Mouse (Mus musculus) C2C12 (cell line): ENCODE measurements at regions not wholly inside any gene's neighbourhood (a gene's known extent, or its start where the extent isn't known, plus 50 kb on each side); places are given as distances from the start of the nearest gene placed in this dataset.
A peak's percentile ranks its signal among the peaks of the same experiment; 100 is the strongest.

ENCODE experiments used
- H3K27me3 ChIP-seq: one replicate; pipeline ENCODE4 v1.6.1; 2011; ENCODE audit not compliant: control insufficient read depth, insufficient read depth, insufficient read length
- H3K36me3 ChIP-seq: one replicate; pipeline ENCODE4 v1.6.1; 2011; ENCODE audit not compliant: control insufficient read depth, insufficient read depth
- H3K4me3 ChIP-seq: one replicate; pipeline ENCODE4 v1.5.1; 2011; ENCODE audit warnings: mild to moderate bottlenecking, control low read depth; ENCODE audit not compliant: poor library complexity, insufficient read depth, severe bottlenecking
- H3K79me2 ChIP-seq: one replicate; pipeline ENCODE4 v1.6.1; 2011; ENCODE audit not compliant: control insufficient read depth, insufficient read depth
- H3K79me3 ChIP-seq: one replicate; pipeline ENCODE4 v1.6.1; 2011; ENCODE audit warnings: low read depth, control low read depth
- H3ac ChIP-seq: one replicate; pipeline ENCODE3; 2011; ENCODE audit warnings: low read depth; ENCODE audit not compliant: control insufficient read depth, insufficient read length
- CEBPB ChIP-seq: IDR thresholded peaks from one replicate; pipeline ENCODE4 v1.6.1; 2011; ENCODE audit warnings: low read depth, mild to moderate bottlenecking, control low read depth, moderate library complexity
- CTCF ChIP-seq: IDR thresholded peaks from one replicate; pipeline ENCODE4 v1.5.1; 2011; ENCODE audit not compliant: control insufficient read depth, insufficient read depth, insufficient read length
- FOSL1 ChIP-seq: IDR thresholded peaks from one replicate; pipeline ENCODE4 v1.8.0; 2011; ENCODE audit warnings: mild to moderate bottlenecking, low read length; ENCODE audit not compliant: poor library complexity, insufficient read depth, severe bottlenecking
- MAX ChIP-seq: IDR thresholded peaks from one replicate; pipeline ENCODE4 v1.6.1; 2011; ENCODE audit warnings: mild to moderate bottlenecking, control low read depth
- MYOD1 ChIP-seq: IDR thresholded peaks from one replicate; pipeline ENCODE4 v1.6.1; 2011; ENCODE audit warnings: low read depth; ENCODE audit not compliant: control insufficient read depth, insufficient read length
- MYOG ChIP-seq: IDR thresholded peaks from one replicate; pipeline ENCODE4 v1.6.1; 2011; ENCODE audit not compliant: control insufficient read depth, insufficient read length; ENCODE audit errors: extremely low read depth
- USF1 ChIP-seq: IDR thresholded peaks from one replicate; pipeline ENCODE4 v1.6.1; 2011; ENCODE audit warnings: low read depth, mild to moderate bottlenecking, control low read depth, moderate library complexity

DNA sequence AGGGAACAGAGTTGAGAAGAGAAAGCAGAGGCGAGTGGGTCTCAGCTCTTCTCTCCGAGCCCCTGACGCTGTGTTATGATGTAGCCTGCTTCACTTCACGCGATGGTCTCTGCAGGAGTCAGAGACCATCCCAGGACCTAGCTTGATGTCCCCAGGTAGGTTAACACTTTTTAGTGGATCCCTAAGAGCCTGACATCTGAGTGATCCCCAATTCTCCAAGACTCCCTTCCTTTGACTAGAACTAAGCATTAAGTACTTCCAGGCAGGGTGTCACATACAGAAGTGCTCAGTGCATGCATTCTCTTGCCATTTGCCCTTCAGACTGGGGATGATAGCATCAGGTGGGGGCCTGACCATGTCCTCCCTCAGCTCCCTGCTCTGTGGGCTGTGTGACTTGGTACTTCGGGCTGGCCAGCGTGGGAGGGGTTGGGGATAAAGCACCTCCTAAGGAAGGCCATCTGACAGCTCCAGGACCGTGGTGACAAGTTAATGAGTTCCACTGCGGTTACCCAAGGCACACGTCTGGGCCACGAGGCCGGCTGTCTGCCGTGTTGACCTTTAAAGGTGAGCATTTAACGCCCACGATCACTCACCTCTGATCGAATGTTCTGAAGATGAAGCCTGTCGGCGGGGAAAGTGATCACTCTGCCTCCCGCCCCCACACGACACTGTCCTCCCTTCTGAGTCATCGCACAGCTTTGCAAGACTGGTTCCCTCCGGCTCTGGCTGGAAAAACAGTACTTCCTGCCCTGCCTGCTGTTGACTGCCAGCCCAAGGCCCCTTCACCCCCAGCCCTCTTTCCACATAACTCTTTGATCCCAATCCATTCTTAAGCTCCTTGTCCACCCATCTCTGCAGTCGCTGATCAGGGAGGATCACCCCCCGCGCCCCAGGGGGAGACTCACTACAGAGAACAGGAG lies 65.8 kb upstream of the Ppp2r5c start:
- peak overlapping the region; percentile 57 for H3ac ChIP-seq
- H3K36me3 ChIP-seq: no peaks in the 10 kb centered on the region
- no peak for TF ChIP-seq MAX
- H3K27me3 ChIP-seq: peaks cover 3% of the 10 kb centered on the region
- no peaks in the 10 kb centered on the region for H3K79me2 ChIP-seq
- H3K4me3 ChIP-seq: no peak overlapping the region
- H3K79me3 ChIP-seq: no peaks in the 10 kb centered on the region

DNA sequence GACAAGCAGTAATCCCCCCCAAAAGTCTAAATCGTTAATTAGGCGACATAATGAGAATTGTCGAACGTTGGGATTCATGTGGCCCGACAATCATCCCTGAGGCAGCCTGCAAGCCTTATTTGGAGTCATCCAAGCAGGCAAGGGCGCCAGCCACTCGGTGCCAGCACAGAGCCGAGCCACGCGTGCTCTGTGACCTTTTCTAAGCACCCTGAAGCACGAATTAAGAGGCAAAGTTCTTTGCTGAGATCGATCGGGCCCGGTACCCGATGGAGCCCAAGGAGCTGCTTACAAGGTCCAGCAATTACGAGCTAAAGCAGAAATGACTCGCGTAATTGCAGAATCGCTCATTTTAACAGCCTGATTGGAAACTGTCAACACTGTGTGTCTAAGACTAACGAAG lies 61.9 kb upstream of the Ppp2r5c start:
- H3K36me3 ChIP-seq: no peaks in the 10 kb centered on the region
- TF ChIP-seq CTCF (no peak), MYOD1 (no peak)
- H3K4me3 ChIP-seq: no peak overlapping the region
- H3ac ChIP-seq: no peak overlapping the region
- H3K79me3 ChIP-seq: no peaks in the 10 kb centered on the region
- no peaks in the 10 kb centered on the region for H3K79me2 ChIP-seq
- no peaks in the 10 kb centered on the region for H3K27me3 ChIP-seq

DNA sequence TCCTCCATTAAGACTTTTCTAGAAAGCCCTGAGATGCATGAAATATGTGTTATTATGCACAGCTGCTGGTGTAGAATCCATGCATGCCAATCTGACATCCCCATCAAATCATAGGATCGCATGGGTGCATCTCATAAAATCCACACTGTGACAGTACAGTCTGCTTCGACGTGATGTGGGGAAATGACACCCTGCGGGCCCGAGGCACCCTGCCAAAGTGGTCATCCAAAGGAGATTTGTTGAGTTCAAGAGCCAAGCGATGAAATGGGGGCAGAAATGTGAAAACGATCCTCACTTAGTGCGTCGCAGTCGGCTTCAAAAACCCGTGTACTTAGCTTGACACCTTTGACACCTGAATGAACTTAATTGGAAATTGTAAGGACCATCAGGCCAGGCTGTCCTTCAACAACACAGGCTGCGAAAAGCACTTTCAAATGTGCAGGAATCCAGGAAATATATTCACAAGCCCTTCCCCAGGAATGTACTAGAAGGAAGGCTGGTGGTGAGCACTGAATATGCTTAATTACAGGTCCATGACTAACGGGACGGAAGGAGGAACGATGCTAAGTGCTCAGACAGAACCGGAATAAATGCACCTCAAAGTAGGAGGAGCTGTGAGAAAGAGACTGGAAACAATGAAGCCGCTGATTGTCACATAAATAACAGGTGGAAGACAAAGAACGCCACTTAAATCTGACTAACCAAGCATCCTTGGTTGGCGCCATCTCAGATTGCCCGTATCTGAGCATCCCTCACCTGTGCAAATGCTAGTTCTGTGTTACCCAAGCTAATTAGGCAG lies 60.9 kb upstream of the Ppp2r5c start:
- H3K27me3 ChIP-seq: no peaks in the 10 kb centered on the region
- no peak overlapping the region for H3K4me3 ChIP-seq
- H3K36me3 ChIP-seq: no peaks in the 10 kb centered on the region
- H3ac ChIP-seq: no peak overlapping the region
- H3K79me2 ChIP-seq: no peaks in the 10 kb centered on the region
- no peak for TF ChIP-seq MYOD1
- TF ChIP-seq FOSL1: no peak
- TF ChIP-seq CTCF: no peak
- no peak for TF ChIP-seq CEBPB
- no peak for TF ChIP-seq MYOG
- TF ChIP-seq USF1: no peak
- TF ChIP-seq MAX: no peak
- no peaks in the 10 kb centered on the region for H3K79me3 ChIP-seq

DNA sequence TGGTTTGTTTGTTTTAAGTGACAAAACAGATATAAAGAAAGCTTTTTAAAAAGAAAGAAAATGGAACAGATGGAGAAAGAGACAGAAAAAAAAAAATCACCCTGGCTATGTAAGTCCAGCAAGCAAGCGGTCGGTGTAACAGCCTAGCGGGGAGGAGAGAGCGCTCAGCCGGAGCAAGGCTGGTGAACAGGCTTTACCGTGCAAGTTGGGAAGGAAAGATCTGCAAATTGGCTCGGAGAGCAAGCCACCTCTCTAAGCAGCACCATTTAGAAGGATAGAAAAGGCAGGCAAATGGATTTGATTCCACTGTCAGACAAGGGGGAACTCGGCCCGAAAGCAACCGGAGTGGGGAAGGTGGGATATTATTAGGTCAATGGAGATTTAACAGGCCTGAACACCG lies 59.9 kb upstream of the Ppp2r5c start:
- Histone ChIP-seq H3K4me3 (no peak overlapping the region), H3K27me3 (no peaks in the 10 kb centered on the region), H3ac (no peak overlapping the region), H3K79me2 (no peaks in the 10 kb centered on the region), H3K79me3 (no peaks in the 10 kb centered on the region), H3K36me3 (no peaks in the 10 kb centered on the region)
- TF ChIP-seq MYOG (no peak), CTCF (no peak), MYOD1 (no peak), CEBPB (no peak), FOSL1 (no peak), USF1 (no peak), MAX (no peak)

DNA sequence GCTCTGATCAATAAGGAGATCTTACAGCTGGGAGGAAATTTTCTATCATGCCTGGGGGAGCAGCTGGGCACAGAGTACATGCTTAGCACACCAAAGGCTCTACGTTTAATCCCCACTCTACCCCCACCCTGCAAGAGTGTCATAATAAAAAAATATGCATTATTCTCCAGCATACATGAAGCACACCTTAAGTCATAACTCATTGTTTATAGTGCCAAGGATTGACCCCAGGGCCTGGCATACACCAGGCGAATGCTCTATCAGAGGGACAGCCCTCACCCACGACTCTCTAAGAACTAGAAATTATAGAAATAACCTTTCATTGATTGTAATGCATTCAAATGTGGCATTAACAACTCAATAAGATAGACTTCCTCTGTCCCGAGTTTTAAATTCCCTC lies 59.4 kb upstream of the Ppp2r5c start:
- no peak for TF ChIP-seq FOSL1
- no peak for TF ChIP-seq MAX
- no peak for TF ChIP-seq MYOD1
- TF ChIP-seq USF1: no peak
- TF ChIP-seq MYOG: no peak
- no peak for TF ChIP-seq CTCF
- no peak for TF ChIP-seq CEBPB
- H3ac ChIP-seq: no peak overlapping the region
- H3K4me3 ChIP-seq: no peak overlapping the region

DNA sequence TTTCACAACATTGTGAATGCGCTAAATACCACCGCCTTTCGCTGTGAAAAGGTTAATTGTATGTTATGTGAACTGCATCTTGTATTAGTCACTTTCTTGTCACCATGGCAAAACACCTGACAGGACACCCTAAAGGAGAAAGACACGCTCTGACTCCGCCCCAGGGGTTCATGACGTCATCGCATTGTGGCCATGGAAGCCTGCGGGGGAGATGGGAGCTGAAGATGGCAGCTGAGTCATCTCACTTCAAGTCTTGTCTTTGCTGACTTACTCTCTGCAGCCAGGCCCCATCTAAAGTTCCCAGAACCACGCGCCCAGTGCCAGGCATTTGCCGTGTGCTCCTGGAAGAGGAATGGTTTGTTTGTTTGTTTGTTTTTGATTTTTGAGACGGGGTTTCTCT lies 57.5 kb upstream of the Ppp2r5c start:
- no peak overlapping the region for H3K4me3 ChIP-seq
- TF ChIP-seq MAX (no peak), MYOG (no peak), FOSL1 (no peak), MYOD1 (no peak), USF1 (no peak), CEBPB (no peak), CTCF (no peak)
- no peaks in the 10 kb centered on the region for H3K79me2 ChIP-seq
- no peak overlapping the region for H3ac ChIP-seq
- H3K36me3 ChIP-seq: no peaks in the 10 kb centered on the region
- peaks cover 3% of the 10 kb centered on the region for H3K27me3 ChIP-seq
- no peaks in the 10 kb centered on the region for H3K79me3 ChIP-seq

More for the DNA sequence above, 59.4 kb upstream of the Ppp2r5c start:
- H3K36me3 ChIP-seq: no peaks in the 10 kb centered on the region
- no peaks in the 10 kb centered on the region for H3K79me2 ChIP-seq
- H3K79me3 ChIP-seq: no peaks in the 10 kb centered on the region
- no peaks in the 10 kb centered on the region for H3K27me3 ChIP-seq
